Mouse (Mus musculus) liver, adult (tissue): ENCODE measurements at regions not wholly inside any gene's neighbourhood (a gene's known extent, or its start where the extent isn't known, plus 50 kb on each side); places are given as distances from the start of the nearest gene placed in this dataset.
A peak's percentile ranks its signal among the peaks of the same experiment; 100 is the strongest.

Source experiments
- GATA4 ChIP-seq: IDR thresholded peaks from 2 replicates; pipeline ENCODE4 v1.6.1; 2014; ENCODE audit warnings: mild to moderate bottlenecking, low read length; ENCODE audit not compliant: insufficient replicate concordance

DNA sequence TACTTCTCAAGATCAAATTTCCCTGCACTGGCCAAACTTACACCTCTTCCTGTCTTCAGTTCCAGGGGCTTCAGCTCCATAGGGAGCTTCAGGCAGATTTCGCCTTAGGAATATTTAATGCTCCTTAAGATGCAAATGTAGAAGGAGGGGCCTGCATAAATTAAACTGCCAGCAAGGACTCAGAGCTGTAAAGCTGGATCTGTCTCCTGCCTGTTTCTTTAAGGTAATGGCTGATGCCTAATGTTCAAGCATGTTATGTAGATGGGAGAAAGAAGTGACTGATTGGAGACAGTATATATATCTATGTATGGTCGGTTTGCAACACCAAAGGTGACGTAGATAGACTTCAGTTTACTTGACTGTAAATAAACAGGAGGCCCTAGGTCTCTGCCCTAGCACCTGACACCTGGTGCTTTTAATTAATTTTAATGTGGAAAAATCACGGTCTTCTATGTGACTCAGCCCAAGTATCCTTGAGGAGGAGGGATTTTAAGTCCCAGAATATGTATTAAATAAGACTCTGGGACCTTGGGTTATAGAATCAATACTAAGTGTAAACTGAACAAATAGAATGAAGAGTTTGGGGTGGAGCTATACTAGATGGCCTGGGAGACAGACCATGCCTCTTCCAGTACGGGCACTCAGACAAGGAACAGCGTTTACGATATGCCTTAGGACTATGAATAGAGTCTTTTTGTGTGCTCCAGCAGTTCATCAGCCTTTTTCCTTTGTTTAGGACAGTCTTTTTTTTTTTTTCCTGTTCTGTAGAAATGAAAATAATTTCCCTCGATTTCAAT is 651.7 kb upstream of the Lmcd1 start:
- no peak for TF ChIP-seq GATA4

DNA sequence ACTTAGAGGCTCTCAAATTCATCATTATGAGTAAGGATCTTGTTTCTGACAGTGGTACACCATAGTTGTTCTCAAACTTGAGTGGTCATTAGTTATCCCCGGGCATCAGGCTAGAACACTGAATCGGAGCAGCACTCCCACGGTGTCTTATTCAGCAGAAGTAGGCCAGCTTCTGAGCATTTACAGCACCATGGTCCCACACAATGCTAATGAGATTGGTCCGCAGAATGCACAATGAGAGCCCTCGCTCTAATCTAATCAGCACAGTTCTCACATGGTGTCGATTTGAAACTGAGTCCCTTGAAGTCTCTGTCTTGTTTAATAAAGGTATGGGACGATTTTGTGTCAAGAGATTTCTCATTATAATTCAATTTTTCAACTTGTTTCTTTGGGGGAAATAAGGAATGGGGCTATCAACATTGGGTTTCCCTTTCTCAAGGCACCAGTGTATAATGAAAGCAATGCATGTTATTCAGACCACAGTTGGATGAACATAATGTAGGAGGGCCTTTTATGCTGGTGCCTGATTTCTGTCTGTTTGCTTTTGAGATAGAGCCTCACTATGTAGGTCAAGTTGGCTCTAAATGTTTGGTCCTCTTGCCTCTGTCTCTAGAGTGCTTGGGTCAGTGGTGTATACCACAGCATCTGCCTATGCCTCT is 650.9 kb upstream of the Lmcd1 start:
- TF ChIP-seq GATA4 = no peak

DNA sequence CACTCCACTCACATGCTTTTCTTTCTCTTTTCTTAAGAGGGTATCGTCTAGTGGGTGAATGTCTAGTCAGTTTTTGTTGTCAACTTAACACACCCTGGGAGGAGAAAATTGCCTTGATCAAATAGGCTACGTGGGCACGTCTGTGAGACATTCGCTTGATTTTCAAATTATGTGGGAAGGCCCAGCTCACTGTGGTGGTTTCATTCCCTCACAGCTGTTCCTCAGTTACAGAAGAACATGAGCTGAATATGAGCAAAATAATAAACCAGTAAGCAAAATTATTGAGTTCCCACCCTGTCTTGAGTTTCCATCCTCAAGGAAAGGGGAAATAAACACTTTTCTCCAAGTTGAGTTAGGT is 650.4 kb upstream of the Lmcd1 start:
- TF ChIP-seq GATA4 = no peak

DNA sequence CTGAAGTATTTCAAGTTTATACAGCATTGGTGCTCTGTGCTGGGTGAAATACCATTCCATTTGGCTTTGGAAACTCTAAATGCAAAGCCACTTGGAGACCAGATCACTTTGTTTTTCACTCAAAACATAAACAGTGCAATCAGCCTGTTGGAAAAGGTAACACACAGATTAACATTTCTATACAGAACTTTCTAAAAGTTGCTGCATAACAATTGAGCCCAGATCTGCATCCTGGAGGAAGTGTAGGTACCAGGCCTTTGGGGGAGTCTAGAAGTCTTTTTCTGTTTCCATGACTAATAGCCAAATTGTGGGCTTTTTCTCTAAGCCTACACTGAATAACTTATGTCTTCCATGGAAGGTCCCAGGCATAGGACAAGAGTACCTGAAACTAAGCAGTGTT is 648.1 kb upstream of the Lmcd1 start:
- no peak for TF ChIP-seq GATA4

DNA sequence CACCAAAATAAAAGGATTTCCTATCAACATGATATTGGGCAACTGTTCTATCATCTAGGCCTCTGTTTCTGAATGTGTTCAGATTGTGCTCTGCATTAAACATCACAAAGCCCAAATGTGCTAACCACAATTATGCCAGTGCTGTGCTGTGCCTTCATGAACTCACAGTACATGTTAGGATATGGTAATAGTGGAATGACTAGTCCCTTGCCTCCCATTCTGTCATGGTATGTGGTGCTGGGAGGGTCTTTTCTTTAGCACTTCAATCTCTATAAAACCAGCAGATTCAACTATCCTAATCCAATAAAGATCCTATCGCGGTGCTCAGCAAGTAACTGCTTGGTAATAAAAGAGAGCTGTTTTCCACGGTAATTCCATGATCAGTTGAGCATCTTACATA is 620.8 kb upstream of the Lmcd1 start:
- TF ChIP-seq GATA4 = no peak

DNA sequence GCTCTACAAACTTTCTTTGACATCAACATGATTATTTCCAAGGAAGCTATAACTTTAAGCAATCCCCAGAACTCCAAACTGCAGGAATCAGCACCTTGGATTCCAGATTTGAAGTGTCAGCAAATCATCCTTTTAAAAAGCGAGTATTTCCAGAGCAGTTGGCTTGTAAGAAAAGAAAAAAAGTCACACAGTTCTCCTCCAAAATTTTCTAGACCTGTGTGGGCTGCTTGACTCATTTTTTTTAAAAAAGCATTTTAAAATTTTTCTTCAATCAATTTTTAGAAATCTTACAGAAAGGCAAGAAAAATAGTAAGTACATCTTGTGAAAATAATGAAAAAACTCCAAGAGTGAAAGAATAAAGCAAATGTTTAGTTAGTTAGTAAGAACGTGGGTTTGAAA is 613.6 kb upstream of the Lmcd1 start:
- TF ChIP-seq GATA4 = no peak

DNA sequence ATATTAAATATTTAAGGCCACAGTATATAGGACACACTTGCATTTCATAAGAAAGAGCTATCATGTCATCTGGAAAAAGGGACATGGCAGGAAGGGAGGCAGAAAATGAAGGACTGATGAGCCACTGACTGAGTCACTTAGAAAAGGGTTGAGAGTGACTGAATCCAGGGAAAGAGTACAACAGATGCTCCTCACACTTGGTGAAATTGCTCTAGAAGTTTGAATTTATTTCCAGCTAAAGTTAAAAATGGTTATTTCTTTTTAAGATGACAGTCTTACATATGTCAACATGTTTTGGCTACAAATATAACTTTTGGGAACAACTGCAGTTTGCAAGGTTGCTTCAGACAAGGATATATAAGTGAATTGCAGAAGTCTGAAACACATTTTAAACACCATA is 609.0 kb upstream of the Lmcd1 start:
- no peak for TF ChIP-seq GATA4

DNA sequence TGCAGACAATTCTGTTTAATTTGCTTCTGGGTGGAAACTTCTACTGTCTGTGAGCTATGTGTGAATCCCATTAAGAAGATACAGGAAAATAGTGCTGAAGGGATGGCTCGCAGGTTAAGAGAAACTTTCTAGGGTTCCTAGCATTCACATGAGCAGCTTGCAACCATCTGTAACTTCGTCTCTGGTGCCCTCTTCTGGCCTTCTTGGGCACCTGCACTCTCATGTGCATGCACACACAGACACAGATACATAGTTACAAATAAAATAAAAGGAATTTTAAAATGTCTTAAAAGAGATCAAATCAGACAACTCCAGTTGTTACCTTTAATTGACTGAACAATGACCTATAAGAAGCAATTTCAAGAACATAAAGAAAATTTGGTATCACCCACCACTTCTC is 588.6 kb upstream of the Lmcd1 start:
- no peak for TF ChIP-seq GATA4

DNA sequence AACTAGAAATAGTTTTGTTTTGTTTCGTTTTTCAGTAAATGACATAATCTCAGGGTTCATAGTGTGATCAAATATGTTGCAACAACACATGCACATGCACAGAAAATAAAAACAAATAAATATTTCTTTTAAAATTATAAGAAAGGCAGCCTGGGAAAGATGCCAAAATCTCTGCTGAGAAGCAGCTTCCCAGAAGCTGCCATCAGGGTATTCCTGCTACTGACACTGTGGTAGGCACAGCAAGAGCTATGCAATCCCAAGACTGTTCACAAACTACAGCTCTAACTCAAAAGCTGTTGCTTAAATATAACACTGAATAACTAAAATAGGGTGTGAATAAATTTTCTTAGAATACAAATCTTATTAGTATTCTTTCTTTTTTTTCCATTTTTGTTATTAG is 570.7 kb upstream of the Lmcd1 start:
- TF ChIP-seq GATA4 = no peak

DNA sequence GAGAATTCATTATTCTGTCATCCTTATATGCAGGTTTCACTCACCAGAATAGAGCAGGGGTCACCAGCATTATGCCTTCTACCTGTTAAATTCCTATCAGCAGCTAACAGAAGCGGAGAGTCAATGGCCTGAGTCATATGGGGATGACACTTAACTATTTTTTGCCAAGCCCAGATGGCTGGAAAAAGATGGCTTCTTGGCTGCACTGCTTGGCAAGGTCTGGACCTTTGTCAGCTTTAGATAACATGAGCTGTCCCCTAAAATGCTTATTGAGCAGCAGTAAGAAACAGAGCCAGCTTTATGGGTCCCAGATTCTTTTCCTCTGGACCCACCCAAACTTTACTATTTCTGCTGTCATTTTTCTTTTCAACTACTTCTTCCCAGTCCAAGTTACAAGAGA is 565.3 kb upstream of the Lmcd1 start:
- TF ChIP-seq GATA4 = no peak

DNA sequence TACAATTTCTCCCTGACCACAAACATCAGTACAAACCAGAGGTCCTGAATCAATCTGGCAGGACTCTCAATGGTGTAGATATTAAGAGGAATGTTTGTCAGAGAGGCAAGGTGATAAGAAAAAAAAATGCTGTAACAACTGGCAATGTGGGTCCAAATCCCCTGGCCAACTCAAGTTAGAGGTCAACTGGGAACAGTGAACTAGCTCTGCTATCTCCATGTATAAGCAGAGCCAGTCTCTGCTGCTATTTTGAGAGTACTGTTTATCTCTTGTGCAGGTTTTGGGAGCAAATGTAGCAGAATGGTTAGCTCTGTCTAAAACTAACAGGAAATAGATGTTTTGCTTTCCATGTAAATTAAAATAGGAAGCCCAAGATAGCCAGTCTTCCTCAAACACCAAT is 547.6 kb upstream of the Lmcd1 start:
- TF ChIP-seq GATA4 = peak; percentile 67; the same call in 1 of the 2 replicates

DNA sequence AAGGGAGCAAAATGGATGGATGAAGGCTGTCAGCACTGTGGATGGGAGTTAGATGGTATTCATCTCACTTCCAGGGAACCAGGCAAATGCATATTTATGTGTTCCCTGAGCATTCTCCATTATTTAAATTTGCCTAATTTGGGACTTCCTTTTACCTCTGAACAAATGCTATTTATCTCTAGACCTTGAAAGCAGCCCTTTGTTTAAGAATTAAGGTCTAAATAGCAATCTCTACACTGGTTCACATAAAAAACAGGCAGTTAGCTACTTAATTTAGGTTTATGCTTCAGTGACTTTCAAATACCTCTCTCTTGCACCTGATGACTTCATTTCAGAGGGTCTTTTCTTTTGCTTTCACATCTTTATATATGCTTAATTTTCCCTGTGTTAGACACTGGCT is 543.2 kb upstream of the Lmcd1 start:
- TF ChIP-seq GATA4 = no peak

DNA sequence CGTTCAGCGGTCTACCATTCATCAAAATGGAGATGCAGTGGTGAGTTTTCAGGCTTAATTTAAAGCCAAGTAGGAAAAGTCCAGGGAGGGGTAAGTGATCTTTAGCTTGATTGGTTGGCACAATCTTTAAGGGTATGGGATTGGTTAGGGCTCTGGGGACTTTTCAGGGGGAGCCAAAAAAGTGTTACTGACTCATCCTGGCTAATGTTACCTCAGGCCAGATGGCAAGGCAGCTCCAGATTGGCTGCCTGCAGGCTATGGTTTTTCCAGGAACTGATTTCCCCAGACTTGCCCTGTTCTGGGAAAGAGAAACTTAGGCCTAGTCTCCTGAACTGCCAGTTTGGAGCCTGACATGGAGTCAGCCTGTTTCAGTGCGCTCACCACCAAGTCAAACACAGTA is 539.6 kb upstream of the Lmcd1 start:
- TF ChIP-seq GATA4 = no peak

DNA sequence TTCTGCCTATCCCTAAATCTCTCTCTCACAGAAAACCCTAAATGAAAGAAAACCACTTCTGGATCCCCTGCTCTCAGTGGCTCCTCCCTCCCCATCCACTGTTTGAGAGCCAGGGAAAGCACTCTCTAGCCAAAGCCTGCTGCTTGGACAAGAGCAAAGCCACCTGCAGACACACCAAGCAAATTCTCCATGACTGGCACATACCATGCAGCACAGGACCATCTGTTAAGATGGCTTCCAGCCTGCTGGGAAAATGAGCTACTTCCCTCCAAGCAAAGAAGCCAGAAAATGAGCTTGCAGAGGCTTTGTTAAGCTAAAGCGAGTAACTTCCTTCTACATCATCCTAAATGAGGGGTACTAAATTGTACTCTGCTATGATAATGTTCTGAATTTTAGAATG is 534.6 kb upstream of the Lmcd1 start:
- TF ChIP-seq GATA4 = no peak

DNA sequence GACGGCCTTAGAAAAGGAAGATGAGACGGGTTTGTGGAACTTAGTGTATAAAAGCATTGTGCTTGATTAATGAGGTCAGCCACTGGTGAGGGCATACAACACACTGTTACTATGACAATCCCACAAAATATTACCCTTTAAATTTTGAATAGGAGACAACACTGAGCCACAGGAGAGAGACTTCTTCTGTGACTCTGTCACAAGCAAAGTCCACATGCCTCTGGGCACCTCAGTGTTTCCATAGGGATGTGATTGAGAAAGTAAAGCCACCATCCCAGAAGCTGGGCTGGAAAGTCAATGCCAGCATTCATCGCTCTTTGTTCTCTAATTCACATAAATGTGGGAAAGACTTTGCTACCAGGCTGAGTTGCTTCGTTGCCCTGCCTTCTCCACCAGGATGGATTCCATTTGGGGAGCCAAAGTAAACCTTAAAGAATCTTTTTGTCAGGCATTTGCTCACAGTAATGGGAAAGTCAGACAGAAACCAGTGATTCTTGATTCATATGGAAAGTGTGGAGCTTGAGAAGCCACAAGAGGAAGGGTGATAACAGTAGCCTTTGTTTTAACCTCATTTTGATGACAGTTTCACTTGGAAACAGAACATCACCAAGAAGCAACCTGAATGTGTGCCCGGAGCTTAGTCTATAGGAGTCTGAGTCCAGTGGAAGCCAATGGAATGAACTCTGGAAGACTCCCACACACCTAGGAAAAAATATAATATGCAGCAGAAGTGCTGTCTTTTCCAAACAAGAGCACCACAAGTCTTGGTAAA is 491.7 kb upstream of the Lmcd1 start:
- no peak for TF ChIP-seq GATA4

DNA sequence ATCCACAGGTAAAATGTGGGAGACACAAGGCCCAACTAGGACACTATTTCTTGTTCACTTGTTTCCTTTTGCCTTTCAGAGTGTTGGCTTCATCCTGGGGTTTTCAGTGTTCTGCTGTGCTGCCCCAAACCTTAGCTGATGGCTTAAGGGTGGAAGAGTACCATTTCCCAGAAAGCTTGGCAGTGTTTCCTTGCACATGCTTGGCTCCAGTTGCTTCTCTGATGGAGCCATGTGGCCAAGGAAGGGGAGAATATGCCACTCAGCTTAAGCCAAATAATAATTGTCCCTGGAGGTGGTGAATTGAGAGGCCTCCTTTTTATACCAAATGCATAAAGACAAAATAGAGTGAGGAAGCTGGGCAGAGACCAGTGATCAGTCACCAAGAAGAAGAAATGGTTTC is 464.9 kb upstream of the Lmcd1 start:
- no peak for TF ChIP-seq GATA4

DNA sequence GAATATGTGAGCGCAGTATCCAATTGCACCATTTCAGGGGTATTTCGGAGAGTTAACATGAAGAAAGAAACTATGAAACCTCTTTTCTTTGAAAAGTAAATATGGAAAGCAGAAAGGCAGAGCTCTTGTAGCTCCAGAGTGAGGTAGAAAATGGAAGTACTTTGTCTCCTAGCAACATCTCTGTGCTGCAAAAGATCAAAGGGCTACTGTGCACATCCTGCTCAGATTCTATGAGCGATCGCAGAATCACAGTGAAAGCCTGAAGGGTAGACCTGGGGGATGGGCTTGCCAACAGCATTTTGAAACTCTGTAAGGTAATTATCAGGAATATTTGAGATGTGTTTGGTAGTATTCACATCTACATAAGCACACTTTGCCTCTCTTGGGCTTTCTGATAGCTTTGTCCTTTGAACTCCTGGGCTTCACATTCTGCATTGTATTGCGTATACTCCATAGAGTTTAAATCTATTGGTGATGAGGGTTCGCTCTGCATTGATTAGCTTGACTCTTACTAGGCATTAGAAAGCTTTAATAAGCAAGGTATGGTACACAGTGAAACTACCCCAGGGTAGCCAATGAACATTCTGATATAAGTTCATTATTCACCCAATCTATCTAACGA is 459.5 kb upstream of the Lmcd1 start:
- no peak for TF ChIP-seq GATA4
